Mouse (Mus musculus): ENCODE data around the gene Fam208a. TPM values are rescaled to one million over a fixed set of nuclear protein-coding genes. Genes with fewer than 3 reads are reported as not detected.

Fam208a gene
- 9.5 and 13.1 TPM in 2 replicates for polyA plus RNA-seq (2012; ENCODE audit: insufficient read depth, insufficient read length, missing spikeins)

DNA sequence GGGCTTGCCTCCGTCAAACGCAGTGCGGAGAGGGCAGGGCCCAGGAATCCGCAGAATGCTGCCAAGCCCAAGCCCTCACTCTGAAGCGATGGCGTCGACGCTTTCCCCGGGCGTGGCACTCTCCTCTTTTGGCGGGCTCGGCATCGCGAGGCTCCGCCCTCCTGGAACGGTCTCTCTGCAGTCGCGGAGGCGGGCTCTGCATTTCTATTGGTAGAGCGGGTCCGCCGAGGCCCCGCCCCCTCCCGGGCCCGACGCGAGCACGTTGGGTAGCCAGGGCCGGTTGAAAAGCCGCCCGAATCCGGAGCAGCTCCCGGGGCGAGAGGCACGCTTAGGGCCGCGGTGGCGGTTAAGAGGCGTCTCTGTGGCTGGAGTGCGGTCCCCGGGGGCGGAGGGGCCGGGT is at the start of gene Fam208a:
Gene Fam208a, plus strand, starts transcription at position 262 of the 400 bp plus-strand sequence.
- Histone ChIP-seq H3K27ac (replicated peaks; ENCODE audit: low read depth, low read length) (peak within 1 kb of the TSS; percentile 94), H3K4me3 (ENCODE audit: insufficient read depth, low read depth, low read length) (peak within 1 kb of the TSS; percentile 77), H3K4me1 (ENCODE audit: control insufficient read depth, insufficient read depth, insufficient read length, low read length) (no peaks in the 10 kb centered on the region)

DNA sequence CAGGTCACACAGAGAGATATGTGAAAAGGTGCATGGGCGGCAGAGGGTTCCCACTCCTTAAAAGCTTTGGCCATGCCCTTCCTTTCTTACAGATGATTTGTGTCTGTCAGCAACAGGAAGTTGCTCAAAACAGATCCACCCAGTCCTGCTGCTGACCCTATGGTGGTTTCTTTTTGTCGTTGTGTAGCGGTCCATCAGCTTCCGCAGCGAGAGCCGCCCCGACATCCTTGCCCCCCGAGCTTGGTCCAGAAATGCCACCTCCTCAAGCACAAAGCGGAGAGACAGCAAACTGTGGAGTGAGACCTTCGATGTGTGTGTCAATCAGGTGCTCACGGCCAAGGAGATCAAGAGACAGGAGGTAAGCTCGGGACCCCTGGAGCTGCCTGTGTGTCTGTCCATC is 49.2 kb upstream of the Fam208a start:
- H3K27ac ChIP-seq (replicated peaks; ENCODE audit: low read depth, low read length), result peak overlapping the region; percentile 37; the same call in 1 of the 2 replicates
- H3K4me1 ChIP-seq (ENCODE audit: control insufficient read depth, insufficient read depth, insufficient read length, low read length), result peaks cover 22% of the 10 kb centered on the region; the same call in 1 of the 2 replicates
- peak overlapping the region; percentile 46 for H3K4me3 ChIP-seq (ENCODE audit: insufficient read depth, low read depth, low read length)

DNA sequence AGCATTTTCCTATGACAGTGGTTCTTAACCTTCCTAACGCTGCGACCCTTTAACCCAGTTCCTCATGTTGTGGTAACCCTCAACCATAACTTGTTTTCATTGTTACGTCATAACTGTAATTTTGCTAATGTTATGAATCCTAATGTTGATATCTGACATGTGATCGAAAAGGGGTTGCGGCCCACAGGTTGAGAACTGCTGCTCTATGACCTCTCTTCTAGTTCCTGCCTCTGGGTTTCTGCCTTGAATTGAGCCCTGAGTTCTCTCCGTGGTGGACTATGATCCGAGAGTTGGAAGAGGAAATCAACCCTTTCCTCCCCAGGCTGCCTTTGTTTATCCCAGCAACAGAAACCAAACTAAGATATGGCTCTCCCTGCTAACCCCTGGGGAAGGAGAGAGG is 47.2 kb upstream of the Fam208a start:
- no peak overlapping the region for H3K4me3 ChIP-seq (ENCODE audit: insufficient read depth, low read depth, low read length)
- H3K27ac ChIP-seq (replicated peaks; ENCODE audit: low read depth, low read length), result no peak overlapping the region
- H3K4me1 ChIP-seq (ENCODE audit: control insufficient read depth, insufficient read depth, insufficient read length, low read length), result peaks cover 18% of the 10 kb centered on the region; the same call in 1 of the 2 replicates

DNA sequence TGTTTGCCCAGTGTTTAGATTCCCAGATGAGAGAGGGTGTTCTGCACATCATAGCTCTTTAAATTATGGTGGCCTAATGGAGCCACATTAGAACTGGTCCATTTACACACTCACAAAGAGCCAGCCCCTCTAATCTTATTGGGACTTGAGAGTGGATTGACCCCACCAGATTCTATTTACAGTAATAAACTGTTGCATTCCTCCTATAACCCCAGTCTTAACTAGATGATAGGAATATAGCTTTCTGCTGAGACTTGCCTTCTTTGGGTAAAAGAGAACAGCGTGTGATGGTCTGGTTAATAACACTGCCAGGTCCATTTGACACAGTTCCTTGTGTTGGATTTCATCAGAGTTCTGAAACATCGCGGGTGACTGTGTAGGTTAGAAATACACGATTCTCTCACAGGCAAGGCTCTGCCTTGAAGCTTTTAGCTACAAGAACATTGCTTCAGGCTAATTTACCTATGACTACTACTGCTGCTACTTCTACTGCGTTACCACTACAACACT is 45.3 kb upstream of the Fam208a start:
- no peak overlapping the region for H3K4me3 ChIP-seq (ENCODE audit: insufficient read depth, low read depth, low read length)
- no peak overlapping the region for H3K27ac ChIP-seq (replicated peaks; ENCODE audit: low read depth, low read length)
- peaks cover 19% of the 10 kb centered on the region; the same call in 1 of the 2 replicates for H3K4me1 ChIP-seq (ENCODE audit: control insufficient read depth, insufficient read depth, insufficient read length, low read length)

DNA sequence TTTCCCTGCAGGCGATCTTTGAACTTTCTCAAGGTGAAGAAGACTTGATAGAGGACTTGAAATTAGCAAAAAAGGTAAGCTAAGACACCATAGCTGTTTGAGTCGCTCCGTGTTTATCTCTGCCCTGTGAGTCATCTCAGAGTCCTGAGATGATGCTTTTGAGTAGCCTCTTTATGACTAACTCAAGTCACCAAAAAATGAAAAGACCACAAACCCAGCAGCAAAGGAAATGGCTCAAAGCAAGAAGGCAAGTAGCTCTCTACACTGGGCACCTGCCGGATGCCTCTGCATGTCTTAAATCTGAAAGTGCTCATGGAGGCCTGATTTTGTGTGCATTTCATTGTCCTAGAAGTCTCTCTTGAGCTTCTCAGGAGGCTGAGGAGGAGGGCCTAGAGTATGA is 44.5 kb upstream of the Fam208a start:
- H3K4me1 ChIP-seq (ENCODE audit: control insufficient read depth, insufficient read depth, insufficient read length, low read length), result peaks cover 17% of the 10 kb centered on the region; the same call in 1 of the 2 replicates
- H3K27ac ChIP-seq (replicated peaks; ENCODE audit: low read depth, low read length), result no peak overlapping the region
- no peak overlapping the region for H3K4me3 ChIP-seq (ENCODE audit: insufficient read depth, low read depth, low read length)

DNA sequence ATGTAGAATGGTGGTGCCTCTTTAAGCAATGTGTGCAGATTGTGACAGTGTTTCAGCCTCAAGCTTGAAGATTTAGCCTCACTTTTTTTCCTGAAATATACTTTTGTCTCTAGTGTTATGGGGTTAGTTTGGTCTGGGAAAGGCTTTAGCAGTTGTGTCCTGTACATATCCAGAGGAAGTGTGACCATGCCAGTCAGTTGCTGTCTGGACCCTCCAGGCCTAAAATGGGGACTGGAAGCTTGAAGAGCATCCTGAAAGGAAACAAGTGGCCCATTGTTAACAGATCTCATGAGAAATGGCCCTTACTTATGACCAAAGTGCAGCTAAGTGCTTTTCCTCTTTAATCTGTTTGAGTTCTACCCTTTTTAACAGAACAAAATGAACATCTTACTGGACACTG is 40.0 kb upstream of the Fam208a start:
- H3K27ac ChIP-seq (replicated peaks; ENCODE audit: low read depth, low read length), result peak overlapping the region; percentile 72
- H3K4me1 ChIP-seq (ENCODE audit: control insufficient read depth, insufficient read depth, insufficient read length, low read length), result peaks cover 15% of the 10 kb centered on the region
- no peak overlapping the region for H3K4me3 ChIP-seq (ENCODE audit: insufficient read depth, low read depth, low read length)

DNA sequence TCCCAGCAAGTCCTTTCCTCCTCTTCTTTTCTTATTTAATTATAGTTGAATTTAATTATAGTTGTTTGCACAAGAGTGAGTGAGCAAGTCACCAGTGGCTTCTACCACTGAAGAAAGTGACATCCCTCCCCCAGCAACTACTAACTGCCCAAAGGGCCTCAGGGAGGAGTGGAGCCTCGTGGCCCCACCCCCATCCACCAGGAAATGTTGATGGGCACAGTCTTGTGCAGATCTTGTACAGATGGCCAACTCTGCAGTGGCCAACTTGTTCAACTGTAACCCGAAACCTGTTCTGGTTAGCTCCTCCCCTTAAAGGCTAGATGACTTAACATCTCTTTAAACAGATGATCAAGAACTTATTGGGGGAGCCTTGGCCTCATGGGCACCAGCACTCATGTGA is 38.9 kb upstream of the Fam208a start:
- no peak overlapping the region for H3K4me3 ChIP-seq (ENCODE audit: insufficient read depth, low read depth, low read length)
- H3K27ac ChIP-seq (replicated peaks; ENCODE audit: low read depth, low read length), result no peak overlapping the region
- H3K4me1 ChIP-seq (ENCODE audit: control insufficient read depth, insufficient read depth, insufficient read length, low read length), result peaks cover 15% of the 10 kb centered on the region

DNA sequence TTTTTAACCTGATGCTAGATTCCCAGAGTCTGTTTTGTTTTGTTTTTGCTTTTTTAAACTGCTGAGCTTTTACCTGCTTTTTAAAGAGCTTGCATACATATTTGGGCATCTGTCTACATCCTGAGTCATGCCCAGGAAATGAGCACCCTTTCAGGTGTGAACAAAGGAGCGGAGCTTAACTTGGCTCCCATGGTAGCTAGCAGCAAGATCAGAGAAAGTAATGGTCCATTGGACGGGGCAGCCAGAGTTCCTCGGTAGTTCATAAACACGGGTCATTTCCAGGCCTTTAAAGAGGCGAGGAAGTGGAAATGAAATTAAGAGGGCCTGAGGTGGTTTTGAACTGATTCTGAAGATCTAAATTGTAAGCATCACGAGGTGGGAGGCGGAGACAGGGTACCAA is 38.0 kb upstream of the Fam208a start:
- H3K27ac ChIP-seq (replicated peaks; ENCODE audit: low read depth, low read length), result peak overlapping the region; percentile 23

DNA sequence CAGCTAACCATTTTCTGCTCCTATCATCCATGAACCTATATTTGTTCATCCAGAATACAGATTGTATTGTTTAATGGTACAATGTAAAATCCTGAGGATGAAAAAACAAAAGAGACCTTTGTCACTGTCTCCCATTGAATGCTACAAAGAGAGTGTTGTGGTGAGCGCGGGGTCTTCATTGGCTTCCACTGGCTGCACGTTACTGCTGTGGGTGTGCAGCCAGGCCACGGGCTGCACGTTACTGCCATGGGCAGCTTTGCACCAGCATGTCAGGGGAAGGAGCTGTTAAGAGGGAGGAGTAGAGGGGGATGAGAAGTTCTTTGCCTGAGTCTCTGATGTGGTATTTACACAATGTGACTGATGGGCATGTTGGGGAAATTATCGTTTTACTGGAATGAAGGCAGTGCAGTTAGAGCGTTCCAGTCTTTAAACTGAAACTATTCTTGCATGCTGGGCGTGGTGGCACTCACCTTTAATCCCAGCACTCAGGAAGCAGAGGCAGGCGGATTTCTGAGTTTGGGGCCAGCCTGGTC is 36.8 kb upstream of the Fam208a start:
- Histone ChIP-seq H3K4me1 (ENCODE audit: control insufficient read depth, insufficient read depth, insufficient read length, low read length) (peaks cover 15% of the 10 kb centered on the region), H3K4me3 (ENCODE audit: insufficient read depth, low read depth, low read length) (no peak overlapping the region), H3K27ac (replicated peaks; ENCODE audit: low read depth, low read length) (no peak overlapping the region)

More for the DNA sequence above, 38.0 kb upstream of the Fam208a start:
- H3K4me3 ChIP-seq (ENCODE audit: insufficient read depth, low read depth, low read length), result no peak overlapping the region
- H3K4me1 ChIP-seq (ENCODE audit: control insufficient read depth, insufficient read depth, insufficient read length, low read length), result peaks cover 15% of the 10 kb centered on the region

DNA sequence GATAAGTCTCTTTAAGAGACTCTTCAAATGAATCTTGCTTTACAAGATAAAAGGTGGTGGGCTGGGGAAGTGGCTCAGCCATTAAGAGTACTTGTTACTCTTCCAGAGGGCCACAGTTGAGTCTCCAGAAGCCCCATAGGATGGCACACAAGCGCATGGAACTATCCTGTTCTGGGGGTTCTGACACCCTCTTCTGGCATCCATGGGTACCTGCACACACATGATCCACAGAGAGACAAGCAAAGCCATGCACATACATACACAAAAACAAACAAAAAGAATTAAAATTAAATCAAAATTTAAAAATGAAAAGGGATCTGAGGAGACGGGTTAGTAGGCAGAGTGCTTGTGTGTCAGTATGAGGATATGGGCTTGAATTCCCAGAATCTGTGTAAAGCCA is 36.0 kb upstream of the Fam208a start:
- Histone ChIP-seq H3K4me3 (ENCODE audit: insufficient read depth, low read depth, low read length) (no peak overlapping the region), H3K4me1 (ENCODE audit: control insufficient read depth, insufficient read depth, insufficient read length, low read length) (peaks cover 15% of the 10 kb centered on the region), H3K27ac (replicated peaks; ENCODE audit: low read depth, low read length) (no peak overlapping the region)

DNA sequence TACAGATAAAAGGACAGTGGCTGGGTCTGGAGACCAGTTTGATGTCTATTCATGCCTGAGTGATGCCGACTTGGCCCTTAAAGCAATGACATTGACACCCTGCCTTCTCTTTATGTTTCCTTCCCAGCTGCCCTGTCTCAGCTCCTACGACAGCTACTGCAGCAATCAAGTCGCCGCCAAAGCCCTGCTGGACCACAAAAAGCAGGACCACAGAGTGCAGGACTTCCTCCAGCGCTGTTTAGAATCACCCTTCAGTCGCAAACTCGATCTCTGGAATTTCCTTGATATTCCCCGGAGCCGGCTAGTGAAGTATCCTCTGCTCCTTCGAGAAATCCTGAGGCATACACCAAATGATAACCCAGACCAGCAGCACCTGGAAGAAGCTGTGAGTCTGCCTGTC is 34.8 kb upstream of the Fam208a start:
- H3K4me1 ChIP-seq (ENCODE audit: control insufficient read depth, insufficient read depth, insufficient read length, low read length), result peaks cover 12% of the 10 kb centered on the region
- H3K27ac ChIP-seq (replicated peaks; ENCODE audit: low read depth, low read length), result no peak overlapping the region
- H3K4me3 ChIP-seq (ENCODE audit: insufficient read depth, low read depth, low read length), result no peak overlapping the region

DNA sequence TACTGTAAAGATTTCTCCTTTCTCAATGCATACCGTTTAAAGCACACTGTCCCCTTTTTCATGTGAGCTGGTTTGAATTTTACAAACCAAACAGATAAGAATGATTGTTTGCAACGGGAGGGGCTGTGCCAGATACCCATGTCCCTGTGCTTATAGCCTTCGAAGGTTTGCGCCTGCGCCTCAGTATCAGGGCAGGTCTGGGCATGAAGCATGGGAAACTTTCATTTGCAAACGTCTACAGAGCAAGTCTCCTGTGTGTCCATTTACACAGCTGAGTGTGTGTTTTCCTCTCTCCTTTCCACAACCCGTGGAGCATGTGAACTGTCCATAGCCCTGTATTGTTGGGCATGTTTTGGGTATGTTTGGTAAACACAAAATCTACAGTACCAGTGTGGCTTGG is 32.2 kb upstream of the Fam208a start:
- Histone ChIP-seq H3K4me1 (ENCODE audit: control insufficient read depth, insufficient read depth, insufficient read length, low read length) (peaks cover 3% of the 10 kb centered on the region), H3K27ac (replicated peaks; ENCODE audit: low read depth, low read length) (no peak overlapping the region), H3K4me3 (ENCODE audit: insufficient read depth, low read depth, low read length) (no peak overlapping the region)

DNA sequence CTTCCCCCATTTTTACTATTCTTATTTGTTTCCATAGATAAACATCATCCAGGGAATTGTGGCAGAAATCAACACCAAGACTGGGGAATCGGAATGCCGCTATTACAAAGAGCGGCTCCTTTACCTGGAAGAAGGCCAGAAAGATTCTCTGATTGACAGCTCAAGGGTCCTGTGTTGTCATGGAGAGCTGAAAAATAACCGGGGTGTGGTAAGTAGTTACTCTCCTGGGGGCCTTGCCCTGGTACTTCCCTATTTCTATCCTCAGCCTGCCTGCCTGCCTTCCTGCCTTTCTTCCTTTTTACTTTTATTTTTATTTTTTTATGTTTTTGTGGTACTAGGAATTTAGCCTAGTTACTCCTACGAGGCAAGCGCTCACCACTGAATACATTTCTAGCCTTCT is 31.1 kb upstream of the Fam208a start:
- no peak overlapping the region for H3K27ac ChIP-seq (replicated peaks; ENCODE audit: low read depth, low read length)
- no peak overlapping the region for H3K4me3 ChIP-seq (ENCODE audit: insufficient read depth, low read depth, low read length)
- peaks cover 7% of the 10 kb centered on the region for H3K4me1 ChIP-seq (ENCODE audit: control insufficient read depth, insufficient read depth, insufficient read length, low read length)

DNA sequence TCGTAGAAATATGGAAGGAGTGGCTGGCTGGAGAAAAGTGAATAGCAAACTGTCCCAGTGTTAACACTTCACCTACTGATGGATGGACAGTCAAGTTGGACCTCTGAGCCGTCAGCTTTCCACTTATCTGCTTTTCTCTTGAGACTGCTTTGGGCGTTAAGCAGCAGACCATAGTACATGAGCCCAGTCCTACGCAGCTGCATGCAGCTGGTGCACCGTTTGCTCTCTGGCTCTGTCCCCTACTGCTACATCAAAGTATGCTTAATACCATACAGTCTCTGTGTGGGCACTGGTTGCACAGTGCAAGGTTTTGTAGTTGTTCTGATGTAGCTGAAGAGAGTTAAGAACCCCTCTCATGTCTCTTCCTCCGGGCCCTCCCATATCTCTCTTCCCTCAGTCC is 28.1 kb upstream of the Fam208a start:
- Histone ChIP-seq H3K27ac (replicated peaks; ENCODE audit: low read depth, low read length) (no peak overlapping the region), H3K4me1 (ENCODE audit: control insufficient read depth, insufficient read depth, insufficient read length, low read length) (peaks cover 12% of the 10 kb centered on the region; the same call in 1 of the 2 replicates), H3K4me3 (ENCODE audit: insufficient read depth, low read depth, low read length) (no peak overlapping the region)

DNA sequence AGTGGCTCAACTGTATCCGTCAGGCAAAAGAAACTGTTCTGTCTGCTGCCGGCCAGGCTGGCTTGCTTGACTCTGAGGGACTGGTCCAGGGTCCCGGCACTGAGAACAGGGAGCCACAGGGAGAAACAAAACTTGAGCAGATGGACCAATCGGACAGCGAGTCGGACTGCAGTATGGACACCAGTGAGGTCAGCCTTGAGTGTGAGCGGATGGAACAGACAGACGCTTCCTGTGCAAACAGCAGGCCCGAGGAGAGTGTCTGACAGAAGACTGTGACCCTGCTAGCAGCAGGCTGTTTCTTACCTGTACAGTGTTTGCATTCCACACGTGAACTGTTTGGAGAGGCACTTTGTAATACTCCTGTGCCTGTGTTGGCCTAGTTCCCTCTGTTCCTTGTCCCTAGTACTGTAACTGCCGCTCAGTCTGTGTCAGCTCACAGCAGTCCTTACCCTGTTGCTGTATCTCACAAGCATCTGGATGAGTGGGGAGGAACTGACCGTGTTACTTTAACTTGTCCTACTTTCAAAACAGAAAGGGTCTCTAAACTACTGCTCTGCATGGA is 26.8 kb upstream of the Fam208a start:
- H3K4me1 ChIP-seq (ENCODE audit: control insufficient read depth, insufficient read depth, insufficient read length, low read length), result peaks cover 12% of the 10 kb centered on the region; the same call in 1 of the 2 replicates
- no peak overlapping the region for H3K4me3 ChIP-seq (ENCODE audit: insufficient read depth, low read depth, low read length)
- peak overlapping the region; percentile 61; the same call in 1 of the 2 replicates for H3K27ac ChIP-seq (replicated peaks; ENCODE audit: low read depth, low read length)
